Mouse (Mus musculus) c-Kit-positive CD71-positive TER-119-positive erythroid progenitor cells, embryonic 14.5 days (primary cell): Measurements from ENCODE around the gene Bst2.
A peak's percentile ranks its signal among the peaks of the same experiment; 100 is the strongest.
"Not testable (repeated sequence)": the region's sequence is repeated elsewhere in the genome, so short reads cannot be mapped to it uniquely, and the experiment has no call there.

ENCODE experiments used
- DNase-seq: peaks from one replicate; pipeline ENCODE4 v3.0.0-alpha.2; 2013; ENCODE audit warnings: low spot score

Bst2 gene

DNA sequence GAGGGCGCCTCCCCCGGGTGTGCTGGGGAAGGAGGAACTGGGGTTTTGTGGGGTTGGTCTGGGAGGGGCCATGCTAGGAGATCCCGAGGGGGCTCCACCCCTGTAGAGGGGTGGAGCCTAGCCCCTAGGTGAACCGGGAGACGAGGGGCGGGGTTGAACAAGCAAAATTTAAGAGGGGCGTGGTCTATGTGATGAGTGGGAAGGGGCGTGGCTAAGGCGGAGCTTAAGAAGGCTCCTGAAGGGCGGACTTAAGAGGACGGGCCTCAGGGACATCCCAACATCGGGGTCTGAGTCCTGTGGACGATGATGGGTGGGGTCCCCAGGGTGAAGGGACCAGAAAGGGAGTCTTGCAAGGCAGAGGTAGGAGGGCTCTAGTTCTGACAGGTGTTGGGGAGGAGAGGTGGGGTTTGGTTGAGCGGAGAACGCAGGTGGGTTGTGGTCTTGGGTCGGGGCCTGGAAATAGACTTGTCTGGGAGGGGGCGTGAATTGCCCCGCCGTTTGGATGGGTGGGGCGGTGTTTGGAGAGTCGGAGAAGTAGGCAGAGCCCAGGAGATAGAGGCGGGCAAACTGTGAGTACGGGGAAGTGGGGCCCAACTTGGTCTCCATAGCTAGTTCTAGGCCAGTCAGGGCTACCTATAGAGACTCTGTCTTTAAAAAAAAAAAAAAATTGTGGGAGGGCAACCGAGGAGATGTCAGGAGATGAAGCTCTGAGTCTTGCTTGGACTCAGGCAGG, 21.9 kb upstream of the Bst2 start:
- DNase-seq: peak; percentile 86

DNA sequence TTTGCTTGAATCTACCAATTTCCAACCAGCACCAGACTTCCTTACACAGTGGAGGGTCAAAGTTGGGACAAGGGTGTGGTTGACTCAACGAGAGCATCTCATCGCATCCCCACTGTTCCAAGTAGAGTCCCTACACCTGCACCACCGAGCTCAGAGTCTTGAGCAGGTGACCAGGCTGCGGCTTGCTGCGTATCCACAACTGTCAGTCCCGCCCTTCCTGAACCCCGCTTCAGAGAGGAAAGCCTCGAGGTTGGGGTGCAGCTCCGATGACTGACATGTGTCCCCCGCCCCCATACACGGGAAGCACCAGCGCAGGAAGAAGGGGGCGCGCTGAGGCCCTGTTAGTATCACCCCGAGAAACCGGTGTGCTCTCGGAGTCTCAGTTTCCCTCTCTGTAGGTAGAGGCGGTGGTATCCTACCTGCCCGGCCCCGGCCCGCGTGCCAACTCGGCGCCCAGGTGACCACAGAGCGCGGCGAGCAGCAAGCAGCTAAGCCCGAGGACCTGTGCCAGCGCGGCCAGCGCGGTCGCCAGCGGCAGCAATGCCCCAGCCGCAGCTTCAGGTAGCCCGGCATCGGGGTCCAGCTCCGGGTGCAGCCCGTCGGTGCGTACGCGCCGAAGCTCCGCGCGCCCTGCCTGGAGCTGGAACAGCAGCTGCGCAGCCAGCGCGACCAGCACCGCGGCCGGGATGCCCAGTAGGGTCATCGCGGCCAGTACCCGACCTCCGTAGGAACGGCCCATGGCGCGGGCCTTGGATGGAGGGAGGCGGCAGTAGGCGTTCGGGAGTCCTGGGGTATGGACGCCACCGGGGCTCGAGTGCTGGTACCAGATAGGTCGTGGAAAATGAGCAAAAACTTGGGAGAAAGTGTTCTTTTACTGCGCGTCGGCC, 21.1 kb upstream of the Bst2 start, which contains the start of gene Tmem221:
Tmem221 (minus strand) TSS at position 801 of the 887 bp plus-strand sequence.
- no peak for DNase-seq

DNA sequence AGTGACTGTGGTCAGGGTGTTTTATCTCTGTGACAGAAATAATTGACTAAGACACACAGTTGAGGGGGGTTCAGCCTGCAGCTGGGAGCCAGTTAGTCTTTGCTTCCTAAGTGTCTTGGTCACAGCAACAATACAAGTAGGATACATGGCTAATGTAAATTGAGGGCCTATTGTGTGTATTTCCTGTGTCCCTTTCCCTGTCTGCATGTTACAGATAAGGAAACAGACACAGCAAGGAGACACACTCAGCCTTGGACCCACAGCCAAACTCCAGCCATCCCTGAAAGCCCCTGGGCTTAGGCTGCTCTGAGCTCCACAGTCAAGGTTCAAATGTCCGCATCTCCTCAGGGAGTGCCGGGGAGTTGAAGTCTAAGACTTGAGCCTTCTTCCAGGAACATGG, 17.4 kb upstream of the Bst2 start:
- no peak for DNase-seq

DNA sequence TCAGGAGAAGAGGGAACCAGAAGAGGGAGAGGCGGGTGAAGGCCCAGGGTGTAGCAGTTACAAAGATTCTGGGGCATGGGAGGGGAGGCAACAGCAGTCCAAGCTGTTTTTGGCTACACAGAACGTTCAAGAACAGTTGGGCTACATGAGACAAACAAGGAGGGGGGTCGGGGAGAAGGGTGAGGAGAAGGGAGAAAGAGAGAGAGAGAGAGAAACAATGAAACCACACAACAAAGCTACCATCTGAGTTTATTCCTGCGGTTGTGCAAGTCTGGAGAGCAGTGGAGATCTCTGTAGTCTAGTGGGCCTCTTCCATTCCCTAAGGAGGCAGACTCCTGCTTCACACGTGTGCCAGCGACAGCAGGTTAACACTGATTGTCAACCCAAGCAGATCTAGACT, 16.7 kb upstream of the Bst2 start:
- no peak for DNase-seq

DNA sequence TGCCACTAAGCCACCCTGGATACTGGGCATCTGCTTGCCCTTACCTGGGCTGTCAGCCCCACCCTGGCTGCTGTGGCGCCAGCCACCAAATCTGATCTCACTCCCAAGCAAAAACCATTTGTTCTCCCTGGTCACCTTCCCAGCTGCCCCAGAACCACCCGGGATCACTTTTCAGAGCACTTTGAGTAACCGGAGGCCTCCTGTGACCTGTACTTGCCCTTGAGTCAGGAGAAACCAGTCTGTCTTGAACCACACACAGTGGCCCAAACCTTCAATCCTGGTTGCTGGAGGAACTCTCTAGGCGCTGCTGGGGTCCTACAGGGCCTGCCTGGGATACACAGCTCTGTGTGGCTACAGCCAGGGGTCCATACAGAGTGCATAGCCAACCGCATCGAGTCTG, 15.5 kb upstream of the Bst2 start:
- no peak for DNase-seq

DNA sequence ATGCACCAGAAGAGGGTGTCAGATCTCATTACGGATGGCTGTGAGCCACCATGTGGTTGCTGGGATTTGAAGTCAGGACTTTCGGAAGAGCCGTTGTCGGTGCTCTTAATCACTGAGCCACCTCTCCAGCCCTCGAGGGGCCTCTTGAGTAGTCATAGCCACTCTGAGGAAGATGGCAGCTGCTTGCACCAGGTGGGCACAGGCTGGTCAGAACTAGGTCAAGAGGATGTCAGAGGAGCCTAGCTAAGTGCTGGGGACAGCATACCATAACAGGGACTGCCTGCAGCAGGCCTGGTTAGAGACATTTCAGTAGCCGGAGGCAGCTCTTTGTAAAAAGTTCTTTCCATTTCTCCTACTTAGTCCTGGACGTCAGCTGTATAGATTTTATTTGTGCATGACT, 13.5 kb upstream of the Bst2 start:
- DNase-seq: no peak

DNA sequence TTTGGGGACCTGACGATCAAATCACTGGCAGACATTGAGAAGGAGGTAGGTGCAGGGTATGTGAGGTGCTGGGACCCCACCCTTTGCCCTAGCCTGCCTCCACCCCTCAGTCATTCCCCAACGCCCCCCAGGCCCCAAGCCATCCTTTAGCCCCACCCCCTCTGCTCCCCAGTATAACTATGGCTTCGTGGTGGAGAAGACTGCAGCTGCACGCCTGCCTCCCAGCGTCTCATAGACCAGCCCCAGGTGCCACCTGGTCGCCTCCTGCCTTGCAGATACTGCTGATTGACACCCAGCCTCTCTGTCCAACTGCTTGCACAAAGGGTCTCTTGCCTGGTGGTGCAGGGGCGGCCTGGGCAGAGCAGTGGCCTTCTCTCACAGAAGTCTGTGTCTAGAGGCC, 10.3 kb upstream of the Bst2 start:
- no peak for DNase-seq

DNA sequence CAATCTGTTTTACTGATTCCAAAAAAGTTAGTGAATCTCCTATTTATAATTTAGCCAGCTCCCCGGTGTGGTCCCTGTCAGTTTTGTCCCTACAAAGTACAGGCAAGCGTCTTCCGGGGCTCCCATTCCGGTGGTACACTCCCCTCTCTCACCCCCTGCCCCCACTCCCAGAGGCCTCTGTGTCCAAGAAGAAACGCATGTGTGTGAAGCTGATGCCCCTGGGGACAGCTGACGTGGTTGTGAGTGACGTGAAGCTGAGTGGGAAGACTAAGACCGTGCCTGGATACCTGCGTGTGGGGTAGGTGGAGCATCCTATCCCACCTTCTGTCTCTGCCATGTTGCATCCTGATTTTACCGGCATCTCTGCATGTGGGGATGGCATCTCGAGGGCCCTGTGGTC, 7.8 kb upstream of the Bst2 start:
- no peak for DNase-seq

DNA sequence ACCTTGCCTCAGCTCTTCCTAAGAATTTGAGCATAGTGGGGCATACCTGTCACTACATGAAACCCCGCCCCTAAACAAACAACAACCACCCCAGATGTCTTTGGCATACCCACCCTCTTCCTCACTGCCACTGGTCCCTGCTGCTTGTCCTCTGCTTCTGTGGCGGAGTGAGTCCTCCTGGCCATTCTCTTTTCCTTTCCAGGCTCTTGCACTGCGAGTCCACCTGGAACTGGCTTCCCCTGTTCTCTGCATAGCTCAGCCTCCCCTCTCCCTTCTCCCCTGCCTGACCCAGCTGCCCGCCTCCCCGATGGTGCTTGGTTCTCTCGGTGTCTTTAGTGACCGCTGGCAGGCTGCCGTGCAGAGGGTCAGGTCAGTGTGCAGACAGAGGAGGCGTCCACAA, 6.5 kb upstream of the Bst2 start:
- no peak for DNase-seq

DNA sequence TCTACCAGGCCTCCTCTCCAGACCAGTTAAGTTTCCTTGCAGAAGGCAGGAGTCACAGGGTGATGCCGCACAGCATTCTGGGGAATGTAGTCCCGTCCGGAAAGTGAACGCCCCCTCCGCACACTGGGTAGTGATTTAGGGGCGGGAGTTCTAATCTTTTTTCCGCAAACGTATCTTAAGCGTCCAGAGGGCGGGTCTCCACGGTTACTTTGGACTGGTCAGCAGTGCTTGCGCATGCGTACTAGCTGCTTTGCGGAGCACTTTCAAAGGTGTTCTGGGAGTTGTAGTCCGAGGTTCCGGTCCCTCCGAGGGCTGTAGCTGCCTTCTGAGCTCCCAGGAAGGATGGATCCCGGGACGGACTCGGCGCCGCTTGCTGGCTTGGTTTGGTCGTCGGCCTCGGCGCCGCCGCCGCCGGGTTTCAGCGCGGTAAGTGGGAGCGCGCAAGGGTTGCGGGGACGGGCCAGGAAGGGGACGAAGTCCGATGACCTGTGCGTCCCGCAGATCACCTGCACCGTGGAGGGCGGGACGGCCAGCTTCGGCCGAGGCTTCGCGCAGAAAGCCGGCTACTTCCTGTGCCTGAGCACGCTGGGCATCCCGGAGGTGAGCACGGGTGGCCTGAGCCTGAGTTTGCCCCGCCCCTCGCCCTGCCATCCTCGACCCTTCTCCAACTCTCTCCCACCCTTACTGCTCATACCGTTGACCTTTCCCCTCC, 5.5 kb upstream of the Bst2 start, which contains the start of gene Mvb12a:
Mvb12a (plus strand) TSS at position 291 of the 712 bp plus-strand sequence.
- DNase-seq: peak; percentile 93

DNA sequence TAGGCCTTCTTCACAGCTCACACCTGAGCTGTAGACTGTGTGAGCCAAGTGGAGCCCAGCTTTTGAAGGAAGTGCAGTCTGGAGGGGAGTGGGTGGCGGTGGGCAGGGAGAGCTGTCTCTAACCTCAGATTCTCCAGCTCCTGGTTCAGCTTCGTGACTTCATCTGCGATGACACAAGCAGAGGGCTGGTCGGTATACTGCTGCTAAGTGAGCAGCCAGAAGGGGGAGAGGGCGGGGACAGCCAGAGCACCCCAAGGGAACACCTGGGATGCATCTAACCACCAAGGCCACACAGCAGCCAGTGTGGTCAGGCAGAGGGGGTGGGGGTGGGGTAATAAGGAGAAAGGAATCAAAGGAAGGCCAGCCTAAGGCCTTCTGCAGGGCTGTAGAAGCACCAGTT, 1.6 kb downstream of the Bst2 start:
- no peak for DNase-seq

DNA sequence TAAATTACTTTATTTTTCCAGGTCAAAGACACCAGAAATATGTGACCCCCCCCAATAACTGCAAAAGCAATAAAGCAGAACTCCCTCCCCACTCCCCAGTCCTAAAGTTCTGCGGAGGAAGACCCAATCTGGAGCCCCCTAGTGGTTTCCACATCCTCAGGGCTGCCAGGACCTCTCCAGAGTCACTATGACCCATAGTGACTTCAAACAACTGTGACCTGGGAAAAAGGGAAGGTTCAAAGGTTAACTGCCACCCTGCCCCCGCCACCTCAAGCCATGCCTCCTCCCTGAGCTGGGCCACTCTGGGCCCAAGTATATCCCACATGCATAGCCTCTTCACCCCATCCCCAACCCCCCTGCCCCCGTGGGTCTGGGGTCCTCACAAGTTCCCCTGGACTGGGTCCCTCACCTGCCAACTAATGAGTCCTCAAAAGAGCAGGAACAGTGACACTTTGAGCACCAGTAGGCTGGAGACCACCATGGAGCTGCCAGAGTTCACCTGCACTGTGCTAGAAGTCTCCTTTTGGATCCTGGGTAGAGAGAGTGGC, 2.9 kb downstream of the Bst2 start:
- no peak for DNase-seq

DNA sequence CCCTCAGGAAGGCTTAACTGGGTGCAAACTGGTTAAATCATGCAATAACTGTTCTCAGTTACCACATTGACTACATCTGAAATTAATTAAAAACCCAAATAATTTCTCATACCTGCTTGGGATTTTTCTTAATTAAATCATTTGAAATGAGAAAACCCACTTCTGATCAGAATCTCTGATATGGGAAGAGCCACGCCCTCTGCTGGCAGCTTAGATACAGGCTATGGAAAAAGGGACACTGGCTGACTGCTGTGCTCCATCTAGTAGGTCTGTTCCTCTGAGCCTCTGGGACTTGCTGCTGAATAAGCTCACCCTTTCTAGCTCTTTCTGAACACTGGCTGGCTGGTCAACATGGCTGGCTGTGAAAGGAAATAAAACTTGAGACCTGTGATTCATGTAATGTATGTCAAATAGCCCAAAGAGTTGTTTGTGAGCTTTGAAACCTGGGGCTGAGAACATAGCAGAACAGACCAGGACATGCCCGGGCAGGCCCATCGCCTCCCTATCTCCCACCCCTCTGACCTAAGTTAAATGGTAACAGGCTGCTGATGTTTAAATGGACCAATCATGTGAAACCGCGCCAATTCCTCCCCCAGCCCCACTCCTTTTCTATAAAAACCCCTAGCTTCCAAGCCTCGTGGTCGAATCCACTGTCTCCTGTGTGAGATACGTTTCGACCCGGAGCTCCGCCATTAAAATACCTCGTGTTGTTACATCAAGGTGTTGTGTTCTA, 6.4 kb downstream of the Bst2 start:
- DNase-seq: not testable (repeated sequence)

DNA sequence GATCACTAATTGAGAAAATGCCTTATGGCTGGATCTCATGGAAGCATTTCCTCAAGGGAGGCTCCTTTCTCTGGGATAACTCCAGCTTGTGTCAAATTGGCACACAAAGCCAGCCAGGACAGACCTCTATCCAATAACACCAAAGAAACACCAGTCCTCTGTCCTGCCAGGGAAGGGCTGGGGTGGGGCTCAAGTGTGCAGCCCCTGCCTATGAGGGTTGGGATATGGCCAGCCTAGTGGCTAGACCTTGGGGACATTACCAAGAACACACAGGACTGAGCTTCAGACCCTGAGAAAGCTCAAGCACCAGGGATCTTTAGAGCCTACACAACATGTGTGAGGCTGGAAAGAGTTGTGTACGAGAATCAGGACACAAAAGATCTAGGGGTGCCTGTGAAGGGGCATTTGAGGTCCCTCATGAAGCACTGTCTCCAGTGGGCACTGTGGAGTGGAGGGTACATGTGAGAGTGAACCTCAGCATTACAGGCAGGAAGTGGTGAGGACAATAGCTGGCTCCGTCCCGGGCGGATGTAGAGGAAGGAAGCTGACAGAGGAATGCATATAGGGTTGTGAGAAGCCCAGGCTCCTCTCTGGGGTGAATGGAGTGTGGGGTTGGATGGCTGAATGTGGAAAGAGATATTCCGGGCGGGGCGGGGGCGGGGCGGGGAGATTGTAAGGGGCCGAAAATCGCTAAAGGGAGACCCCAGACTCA, 8.7 kb downstream of the Bst2 start:
- no peak for DNase-seq

DNA sequence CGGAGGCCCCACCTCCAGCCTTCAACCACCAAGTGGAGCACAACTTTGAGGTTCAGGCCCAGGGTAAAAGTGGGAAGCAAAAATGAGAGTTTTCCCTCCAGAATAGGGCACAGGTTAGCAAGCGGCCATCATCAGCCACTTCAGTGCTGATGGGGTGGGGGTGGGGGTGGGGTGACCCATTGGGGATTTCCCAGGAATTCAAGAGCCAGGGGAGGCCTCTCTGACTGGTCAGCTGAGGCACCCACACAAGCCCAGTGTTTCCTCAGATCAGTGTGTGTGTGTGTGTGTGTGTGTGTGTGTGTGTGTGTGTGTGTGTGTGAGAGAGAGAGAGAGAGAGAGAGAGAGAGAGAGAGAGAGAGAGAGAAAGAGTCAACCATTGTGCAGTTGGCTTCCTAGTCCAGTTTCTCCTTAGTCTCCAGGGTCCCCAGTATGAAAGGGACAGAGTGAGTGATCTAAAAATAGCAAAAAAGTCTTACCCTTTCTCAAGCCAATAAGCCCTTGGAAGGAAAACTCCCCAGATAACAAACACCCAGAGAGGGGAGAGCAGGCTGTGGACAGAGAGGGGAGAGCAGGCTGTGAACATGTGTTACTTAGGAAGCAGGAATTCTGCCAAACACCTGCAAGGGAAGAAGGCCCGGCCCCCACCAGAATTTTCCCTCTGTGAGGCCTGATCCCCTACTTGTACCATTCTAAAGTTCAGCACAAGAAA, 9.9 kb downstream of the Bst2 start:
- no peak for DNase-seq

DNA sequence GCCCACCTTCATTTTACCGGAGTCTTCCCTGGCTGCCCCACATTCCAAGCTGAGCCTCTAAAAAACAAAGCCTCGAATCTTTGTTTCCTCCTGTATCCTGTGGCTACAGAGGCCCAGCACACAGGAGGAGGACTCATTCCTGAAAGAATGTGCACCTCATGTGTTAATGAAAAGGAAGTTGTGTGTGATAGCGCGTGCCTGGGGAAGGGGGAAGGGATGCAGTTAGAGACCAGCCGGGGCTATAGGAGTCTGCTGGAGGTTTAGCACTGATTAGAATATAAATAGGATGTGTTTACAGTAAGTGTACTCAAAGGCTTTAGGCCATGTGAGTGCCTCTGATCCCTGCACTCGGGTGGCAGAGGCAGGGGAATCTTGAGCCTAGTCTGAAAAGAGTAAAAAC, 11.0 kb downstream of the Bst2 start:
- DNase-seq: no peak

DNA sequence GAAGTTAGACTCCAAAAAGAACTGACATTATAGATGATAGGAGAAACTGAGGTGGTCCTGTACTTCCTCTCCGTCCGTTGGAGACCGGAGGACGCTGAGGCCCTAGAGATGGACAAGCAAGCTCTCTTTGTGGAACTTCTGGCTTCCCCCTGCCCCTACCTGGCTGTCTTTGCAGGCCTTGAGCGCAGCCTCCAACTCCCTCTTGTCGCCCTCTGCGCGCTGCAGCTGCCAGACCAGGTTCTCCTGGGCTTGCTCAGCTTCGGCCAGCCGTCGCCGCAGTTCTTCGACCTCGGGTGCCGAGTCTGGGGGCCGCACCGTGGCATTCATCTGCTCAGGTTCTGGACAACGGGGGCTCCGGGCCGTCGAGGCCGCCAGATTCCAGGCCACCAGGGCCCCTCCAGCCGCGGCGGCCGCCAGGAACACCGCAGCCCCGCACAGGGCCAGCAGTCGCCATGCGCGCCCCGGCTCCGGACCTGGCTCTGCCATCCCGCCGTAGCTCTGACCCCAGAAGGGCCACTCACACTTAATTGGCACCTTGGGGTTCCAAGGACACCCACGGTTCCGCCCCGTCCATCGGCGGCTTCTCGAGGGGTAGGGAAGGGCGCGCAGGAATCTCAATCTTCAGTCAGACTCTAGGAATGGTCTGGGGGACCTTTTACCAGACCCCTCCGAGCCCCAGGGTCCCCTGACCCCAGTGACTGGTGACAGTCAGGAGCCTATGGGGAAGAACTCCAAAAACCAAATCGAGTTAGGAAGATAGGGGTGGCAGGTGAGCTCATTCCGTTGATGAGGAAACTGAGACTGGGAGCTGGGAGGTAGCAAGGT, 11.8 kb downstream of the Bst2 start, which contains the start of gene Ccdc194:
Ccdc194 (minus strand) TSS at position 486 of the 825 bp plus-strand sequence.
- DNase-seq: no peak

DNA sequence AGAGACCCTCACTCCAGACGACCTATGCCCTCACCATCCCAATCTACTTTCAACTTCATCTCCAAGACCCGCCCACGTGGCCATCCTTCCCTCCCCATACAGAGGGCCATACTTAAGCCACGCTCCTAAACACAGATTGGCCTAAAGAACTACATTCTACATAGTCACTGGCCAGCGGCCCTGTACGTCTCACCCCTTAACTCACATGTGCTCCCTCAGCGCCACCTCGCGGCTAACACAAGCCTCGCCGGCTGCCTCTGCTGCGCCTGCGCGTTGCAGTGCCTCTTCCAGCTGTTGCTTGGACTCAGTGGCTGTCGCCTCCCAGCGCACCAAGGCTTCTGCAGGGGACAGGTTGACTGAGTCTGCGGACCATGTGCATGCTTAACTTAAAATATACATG, 15.6 kb downstream of the Bst2 start:
- DNase-seq: peak; percentile 83
